8 mouse cellular contexts compared by ENCODE assay signal in the genomic region with DNA sequence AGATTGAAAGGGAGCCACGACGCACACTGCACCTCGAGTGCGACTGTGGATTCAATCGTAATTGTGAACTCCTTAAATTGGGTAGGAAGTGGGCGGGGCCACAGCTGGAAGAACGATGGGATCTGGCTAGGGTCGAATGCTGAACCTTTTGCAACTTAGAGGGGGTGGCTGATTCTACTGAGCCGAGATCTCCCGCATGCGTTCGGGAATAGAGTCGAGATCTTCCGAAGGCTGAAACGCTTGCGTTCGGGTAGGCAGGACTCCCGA. TPM values are rescaled to one million over a fixed set of nuclear protein-coding genes. Genes with fewer than 3 reads are reported as not detected.
DNase-seq lines count a peak whose midpoint lies in the region; ATAC-seq and TF ChIP-seq lines count a peak whose summit lies in the region.

No protein-coding gene starts in this region.

- under 1% methylated on average over 18 of the region's 18 CpGs for WGBS in cerebellum, adult 2 months
- WGBS in neural tube, embryonic 11.5 days = under 1% methylated on average over 18 of the region's 18 CpGs
- WGBS in limb, embryonic 12.5 days = under 1% methylated on average over 18 of the region's 18 CpGs
- under 1% methylated on average over 18 of the region's 18 CpGs for WGBS in stomach, embryonic 14.5 days

- H3K9me3 ChIP-seq in neural tube, embryonic 11.5 days (ENCODE audit: control insufficient read depth, low read length) = no peaks in the 10 kb centered on the region
- H3K9me3 ChIP-seq in limb, embryonic 12.5 days = no peaks in the 10 kb centered on the region
- H3K9me3 ChIP-seq in stomach, embryonic 14.5 days (ENCODE audit: control insufficient read depth, low read depth, low read length) = no peaks in the 10 kb centered on the region

- no peak for ATAC-seq in neural tube, embryonic 11.5 days (ENCODE audit: insufficient read depth, low FRiP score, low TSS enrichment)
- no peak for ATAC-seq in limb, embryonic 12.5 days (ENCODE audit: insufficient number of reproducible peaks, insufficient read depth, low FRiP score, low TSS enrichment, low read depth)
- no peak for ATAC-seq in stomach, embryonic 14.5 days (ENCODE audit: insufficient number of reproducible peaks, insufficient read depth, low FRiP score, low read depth)
- no peak for ATAC-seq in activated CD4-positive, CD25-positive, alpha-beta regulatory T cell, adult 4 months

- DNase-seq in cerebellum, adult 2 months = no peak
- DNase-seq in cerebellum, adult 11-12 months = no peak
- DNase-seq in neural tube, embryonic 11.5 days (ENCODE audit: low spot score) = no peak
- DNase-seq in neural tube, embryonic 10.5 days (ENCODE audit: extremely low spot score, low spot score) = no peak
- DNase-seq in frontal cortex, postnatal 10 days (ENCODE audit: low spot score in 2 of 2) = no peak

- H3K4me3 ChIP-seq in cerebellum, adult 2 months (replicated peaks; ENCODE audit: insufficient read depth, low read depth, low read length) = peak overlapping the region; percentile 86
- peak overlapping the region; percentile 53 for H3K4me3 ChIP-seq in neural tube, embryonic 11.5 days (ENCODE audit: low read depth, low read length)
- peak overlapping the region; percentile 71 for H3K4me3 ChIP-seq in limb, embryonic 12.5 days (replicated peaks)
- peak overlapping the region; percentile 68 for H3K4me3 ChIP-seq in stomach, embryonic 14.5 days (ENCODE audit: low read depth, low read length)

- peak overlapping the region; percentile 78 for H3K4me2 ChIP-seq in neural tube, embryonic 11.5 days (ENCODE audit: low read depth)
- peak overlapping the region; percentile 81 for H3K4me2 ChIP-seq in limb, embryonic 12.5 days
- peak overlapping the region; percentile 66 for H3K4me2 ChIP-seq in stomach, embryonic 14.5 days (replicated peaks; ENCODE audit: low read depth, low read length)

- TF ChIP-seq POLR2A in cerebellum, adult 2 months (IDR thresholded peaks at IDR 0.05; ENCODE audit: borderline replicate concordance, insufficient read depth, low read length) = no peak

- no peaks in the 10 kb centered on the region for H3K27me3 ChIP-seq in cerebellum, adult 2 months (ENCODE audit: control insufficient read depth, insufficient read depth, low read length)
- no peaks in the 10 kb centered on the region for H3K27me3 ChIP-seq in neural tube, embryonic 11.5 days (ENCODE audit: control insufficient read depth, insufficient read depth, low read length)
- no peaks in the 10 kb centered on the region for H3K27me3 ChIP-seq in limb, embryonic 12.5 days
- no peaks in the 10 kb centered on the region for H3K27me3 ChIP-seq in stomach, embryonic 14.5 days (ENCODE audit: control insufficient read depth, insufficient read depth, low read length)

- H3K36me3 ChIP-seq in neural tube, embryonic 11.5 days (ENCODE audit: control insufficient read depth, insufficient read depth, low read length) = no peaks in the 10 kb centered on the region; the same call in 1 of the 2 replicates
- peaks cover 47% of the 10 kb centered on the region for H3K36me3 ChIP-seq in limb, embryonic 12.5 days
- peaks cover 23% of the 10 kb centered on the region for H3K36me3 ChIP-seq in stomach, embryonic 14.5 days (ENCODE audit: control insufficient read depth, insufficient read depth, low read length)

- no peaks in the 10 kb centered on the region for H3K4me1 ChIP-seq in cerebellum, adult 2 months (ENCODE audit: control insufficient read depth, insufficient read depth, low read length)
- H3K4me1 ChIP-seq in neural tube, embryonic 11.5 days (ENCODE audit: control insufficient read depth, insufficient read depth, low read length) = 0 out of 2 replicates have a peak, but pooled peaks cover 11% of the 10 kb centered on the region
- H3K4me1 ChIP-seq in limb, embryonic 12.5 days (replicated peaks) = peaks cover 21% of the 10 kb centered on the region
- H3K4me1 ChIP-seq in stomach, embryonic 14.5 days (ENCODE audit: control insufficient read depth, insufficient read depth, low read length) = peaks cover 16% of the 10 kb centered on the region; the same call in 1 of the 2 replicates

- H3K9ac ChIP-seq in neural tube, embryonic 11.5 days (ENCODE audit: low read length) = peak overlapping the region; percentile 75
- H3K9ac ChIP-seq in limb, embryonic 12.5 days (replicated peaks) = peak overlapping the region; percentile 89
- H3K9ac ChIP-seq in stomach, embryonic 14.5 days (replicated peaks; ENCODE audit: low read depth, low read length) = peak overlapping the region; percentile 81

- TF ChIP-seq CTCF in cerebellum, adult 2 months (IDR thresholded peaks at IDR 0.05; ENCODE audit: borderline replicate concordance, insufficient read depth, low read depth, low read length) = no peak

- H3K27ac ChIP-seq in cerebellum, adult 2 months (ENCODE audit: insufficient read depth, low read length) = peak overlapping the region; percentile 63
- H3K27ac ChIP-seq in neural tube, embryonic 11.5 days (ENCODE audit: low read depth, low read length) = peak overlapping the region; percentile 88
- H3K27ac ChIP-seq in limb, embryonic 12.5 days = peak overlapping the region; percentile 98
- H3K27ac ChIP-seq in stomach, embryonic 14.5 days (ENCODE audit: low read length) = peak overlapping the region; percentile 99

RNA-seq across cellular contexts. Expression of gene Mboat7, which starts 0.4 kb away (rescaled TPM):
- 114 and 115 TPM in 2 replicates for polyA plus RNA-seq in cerebellum, adult 2 months (2012; rRNA removed)
- 30.2 and 33.5 TPM in 2 replicates for polyA plus RNA-seq in neural tube, embryonic 11.5 days (2014; fragmentation: Nextera tagmentation; extraction: Ambion mirVana)
- polyA plus RNA-seq in limb, embryonic 12.5 days (2016; fragmentation: Nextera tagmentation; extraction: Ambion mirVana) = 59.4 and 61.4 TPM in 2 replicates
- polyA plus RNA-seq in stomach, embryonic 14.5 days (2014; fragmentation: Nextera tagmentation; extraction: Ambion mirVana) = 36.8 and 40.4 TPM in 2 replicates
- polyA plus RNA-seq in activated CD4-positive, CD25-positive, alpha-beta regulatory T cell, adult 4 months (2017; shearing (Covaris generic)) = 10 to 100 TPM; 13.8 to 27.6 TPM

RNA-seq across cellular contexts. Expression of gene Tsen34, which starts 1.1 kb away (rescaled TPM):
- 112 and 115 TPM in 2 replicates for polyA plus RNA-seq in cerebellum, adult 2 months (2012; rRNA removed)
- 236 and 244 TPM in 2 replicates for polyA plus RNA-seq in neural tube, embryonic 11.5 days (2014; fragmentation: Nextera tagmentation; extraction: Ambion mirVana)
- 284 and 296 TPM in 2 replicates for polyA plus RNA-seq in limb, embryonic 12.5 days (2016; fragmentation: Nextera tagmentation; extraction: Ambion mirVana)
- polyA plus RNA-seq in stomach, embryonic 14.5 days (2014; fragmentation: Nextera tagmentation; extraction: Ambion mirVana) = 223 and 240 TPM in 2 replicates
- polyA plus RNA-seq in activated CD4-positive, CD25-positive, alpha-beta regulatory T cell, adult 4 months (2017; shearing (Covaris generic)) = 10 to 100 TPM in 1 of 2 experiments, 1 to 10 TPM in 1; 7.5 to 10.4 TPM

RNA-seq across cellular contexts. Expression of gene Rps9, which starts 10.1 kb away (rescaled TPM):
- polyA plus RNA-seq in cerebellum, adult 2 months (2012; rRNA removed) = 866 and 1,027 TPM in 2 replicates
- polyA plus RNA-seq in neural tube, embryonic 11.5 days (2014; fragmentation: Nextera tagmentation; extraction: Ambion mirVana) = 1,156 and 1,182 TPM in 2 replicates
- polyA plus RNA-seq in limb, embryonic 12.5 days (2016; fragmentation: Nextera tagmentation; extraction: Ambion mirVana) = 1,389 and 1,455 TPM in 2 replicates
- polyA plus RNA-seq in stomach, embryonic 14.5 days (2014; fragmentation: Nextera tagmentation; extraction: Ambion mirVana) = 1,552 and 1,583 TPM in 2 replicates
- polyA plus RNA-seq in activated CD4-positive, CD25-positive, alpha-beta regulatory T cell, adult 4 months (2017; shearing (Covaris generic)) = 1,000 to 10,000 TPM; 4,746 to 5,361 TPM

RNA-seq across cellular contexts. Expression of gene Tmc4, which starts 16.4 kb away (rescaled TPM):
- 10.8 and 11.7 TPM in 2 replicates for polyA plus RNA-seq in cerebellum, adult 2 months (2012; rRNA removed)
- 2.7 and 3.3 TPM in 2 replicates for polyA plus RNA-seq in neural tube, embryonic 11.5 days (2014; fragmentation: Nextera tagmentation; extraction: Ambion mirVana)
- 6.6 and 6.7 TPM in 2 replicates for polyA plus RNA-seq in limb, embryonic 12.5 days (2016; fragmentation: Nextera tagmentation; extraction: Ambion mirVana)
- polyA plus RNA-seq in stomach, embryonic 14.5 days (2014; fragmentation: Nextera tagmentation; extraction: Ambion mirVana) = 61.8 and 67.3 TPM in 2 replicates
- polyA plus RNA-seq in activated CD4-positive, CD25-positive, alpha-beta regulatory T cell, adult 4 months (2017; shearing (Covaris generic)) = 1 to 10 TPM; 4.1 to 9.2 TPM

RNA-seq across cellular contexts. Expression of gene Pirb, which starts 26.4 kb away (rescaled TPM):
- polyA plus RNA-seq in cerebellum, adult 2 months (2012; rRNA removed) = 0.27 and 0.31 TPM in 2 replicates
- 0.08 and 0.27 TPM in 2 replicates for polyA plus RNA-seq in neural tube, embryonic 11.5 days (2014; fragmentation: Nextera tagmentation; extraction: Ambion mirVana)
- 0.18 and 0.35 TPM in 2 replicates for polyA plus RNA-seq in limb, embryonic 12.5 days (2016; fragmentation: Nextera tagmentation; extraction: Ambion mirVana)
- polyA plus RNA-seq in stomach, embryonic 14.5 days (2014; fragmentation: Nextera tagmentation; extraction: Ambion mirVana) = 0.80 and 1.2 TPM in 2 replicates
- under 1 TPM in 1 of 2 experiments, not detected in 1; 0.61 TPM for polyA plus RNA-seq in activated CD4-positive, CD25-positive, alpha-beta regulatory T cell, adult 4 months (2017; shearing (Covaris generic))
